Mouse (Mus musculus) testis, postnatal 10 days (tissue): ENCODE results near the gene Tspan1.

Experiments
- DNase-seq: peaks from one replicate; pipeline ENCODE4 v3.0.0; 2021; ENCODE audit warnings: low spot score

Gene Tspan1

GRCm38 (mm10) chr4:116165708-116166407 lies 1.5 kb downstream of the Tspan1 start:
- DNase-seq = no peak

- DNase-seq = no peak
Measured at GRCm38 (mm10) chr4:116164759-116165554, 2.4 kb downstream of the Tspan1 start.

GRCm38 (mm10) chr4:116162142-116162541 lies 5.3 kb downstream of the Tspan1 start:
- DNase-seq = no peak

GRCm38 (mm10) chr4:116160769-116161168 lies 6.6 kb downstream of the Tspan1 start:
- DNase-seq = peak; percentile 62

GRCm38 (mm10) chr4:116159912-116160311 lies 7.5 kb downstream of the Tspan1 start:
- peak; percentile 72 for DNase-seq

GRCm38 (mm10) chr4:116157882-116158281 lies 9.5 kb downstream of the Tspan1 start:
- DNase-seq = no peak

- DNase-seq = no peak
Measured at GRCm38 (mm10) chr4:116152702-116153101, 14.7 kb downstream of the Tspan1 start.

- no peak for DNase-seq
Measured at GRCm38 (mm10) chr4:116151238-116151637, 16.2 kb downstream of the Tspan1 start, which contains the start of gene Lurap1. Lurap1 (minus strand) TSS chr4:116151338.

- no peak for DNase-seq
Measured at GRCm38 (mm10) chr4:116150862-116151221, 16.6 kb downstream of the Tspan1 start.

GRCm38 (mm10) chr4:116150156-116150861 lies 17.1 kb downstream of the Tspan1 start:
- peak; percentile 87 for DNase-seq

GRCm38 (mm10) chr4:116149812-116150155 lies 17.6 kb downstream of the Tspan1 start:
- no peak for DNase-seq

- peak; percentile 83 for DNase-seq
Measured at GRCm38 (mm10) chr4:116143891-116144717, 23.3 kb downstream of the Tspan1 start.

GRCm38 (mm10) chr4:116143317-116143811 lies 24.0 kb downstream of the Tspan1 start:
- no peak for DNase-seq

GRCm38 (mm10) chr4:116142269-116142668 lies 25.1 kb downstream of the Tspan1 start:
- no peak for DNase-seq

- DNase-seq = no peak
Measured at GRCm38 (mm10) chr4:116141736-116142135, 25.7 kb downstream of the Tspan1 start.

GRCm38 (mm10) chr4:116140801-116141574 lies 26.4 kb downstream of the Tspan1 start:
- no peak for DNase-seq

GRCm38 (mm10) chr4:116137421-116137996 lies 29.9 kb downstream of the Tspan1 start:
- DNase-seq = no peak

- DNase-seq = no peak
Measured at GRCm38 (mm10) chr4:116134990-116135389, 32.4 kb downstream of the Tspan1 start.

GRCm38 (mm10) chr4:116133126-116133525 lies 34.3 kb downstream of the Tspan1 start:
- no peak for DNase-seq

- DNase-seq = no peak
Measured at GRCm38 (mm10) chr4:116127956-116128355, 39.4 kb downstream of the Tspan1 start.
